Mouse (Mus musculus) liver, embryonic 11.5 days (tissue): Measurements from ENCODE around the gene Dock1. TPM values are rescaled to one million over a fixed set of nuclear protein-coding genes. Genes with fewer than 3 reads are reported as not detected.

Experiments
- ATAC-seq: fragments of 200-750 bp; cut with Nextera tagmentation; replicated peaks from 2 replicates; pipeline ENCODE4 v1.8.0; 2017; ENCODE audit warnings: moderate number of reproducible peaks, mild to moderate bottlenecking, moderate TSS enrichment, moderate library complexity; ENCODE audit not compliant: low FRiP score
- DNase-seq: peaks from one replicate; pipeline ENCODE4 v3.0.0-alpha.2; 2017; ENCODE audit warnings: low spot score
- H3K27ac ChIP-seq: fragments of 300-500 bp; sonication (generic); 2 replicates; pipeline ENCODE4 v1.5.1; 2014; ENCODE audit warnings: mild to moderate bottlenecking, low read depth, low read length, control low read depth
- H3K27me3 ChIP-seq: fragments of 300-500 bp; sonication (generic); replicated peaks from 2 replicates; pipeline ENCODE4 v1.6.1; 2014; ENCODE audit warnings: low read length, mixed read lengths; ENCODE audit not compliant: control insufficient read depth, insufficient read depth
- H3K36me3 ChIP-seq: fragments of 300-500 bp; sonication (generic); 2 replicates; pipeline ENCODE4 v1.6.1; 2014; ENCODE audit warnings: mild to moderate bottlenecking, low read length, moderate library complexity, mixed read lengths; ENCODE audit not compliant: control insufficient read depth, insufficient read depth
- H3K4me1 ChIP-seq: fragments of 300-500 bp; sonication (generic); replicated peaks from 2 replicates; pipeline ENCODE4 v1.6.1; 2014; ENCODE audit warnings: low read length, mixed read lengths; ENCODE audit not compliant: control insufficient read depth, insufficient read depth
- H3K4me2 ChIP-seq: fragments of 300-500 bp; sonication (generic); 2 replicates; pipeline ENCODE4 v1.6.1; 2014; ENCODE audit warnings: mild to moderate bottlenecking, control low read depth, moderate library complexity
- H3K4me3 ChIP-seq: fragments of 300-500 bp; sonication (generic); 2 replicates; pipeline ENCODE4 v1.5.1; 2014; ENCODE audit warnings: low read depth, low read length, control low read depth
- H3K9ac ChIP-seq: fragments of 300-500 bp; sonication (generic); 2 replicates; pipeline ENCODE4 v1.6.1; 2014; ENCODE audit warnings: low read depth, low read length, control low read depth
- H3K9me3 ChIP-seq: fragments of 300-500 bp; sonication (generic); 2 replicates; pipeline ENCODE4 v1.6.1; 2016; ENCODE audit warnings: low read length, inconsistent platforms, mixed read lengths; ENCODE audit not compliant: control insufficient read depth
- WGBS: fragments of 180-500 bp; shearing (Covaris S2); extraction: QIAGEN DNeasy Blood & Tissue Kit; methylation state at CpG from one replicate; pipeline ENCODE4 v1.1.7; 2014; 5-methylcytosine and 5-hydroxymethylcytosine counted together
- polyA plus RNA-seq: library from polyadenylated mRNA; unstranded; fragments of >200 nt; fragmentation: Nextera tagmentation; extraction: Ambion mirVana; gene quantifications from 2 replicates; pipeline ENCODE4 v1.2.1, GENCODE M21; 2014

The Dock1 gene
- polyA plus RNA-seq, 1 experiment from 2014 or later, result 15.9 TPM

DNA sequence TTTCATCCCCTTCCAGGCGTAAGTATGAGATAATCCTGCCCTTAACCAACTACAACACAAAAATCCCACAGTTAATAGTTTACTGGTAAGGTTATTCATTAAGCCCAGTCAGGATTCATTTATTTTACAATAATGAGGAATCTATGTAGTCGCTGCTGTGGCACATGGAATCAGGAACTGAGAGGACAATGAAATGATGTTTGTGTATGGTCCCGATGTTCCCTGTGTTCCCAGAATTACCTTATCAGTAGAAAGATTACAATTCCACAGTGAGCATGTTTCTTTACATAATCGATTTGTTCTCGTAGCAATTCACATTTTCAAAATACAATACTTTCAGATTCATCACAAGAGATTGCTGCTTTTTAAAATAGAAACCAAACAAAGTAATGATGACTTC is 83.0 kb downstream of the Dock1 start:
- no peak for DNase-seq
- H3K27me3 ChIP-seq, result no peaks in the 10 kb centered on the region
- no peaks in the 10 kb centered on the region for H3K9me3 ChIP-seq
- ATAC-seq, result no peak
- H3K4me2 ChIP-seq, result no peak overlapping the region
- peaks cover 4% of the 10 kb centered on the region; the same call in 1 of the 2 replicates for H3K36me3 ChIP-seq
- H3K27ac ChIP-seq, result no peak overlapping the region
- no peak overlapping the region for H3K4me3 ChIP-seq
- H3K9ac ChIP-seq, result no peak overlapping the region
- H3K4me1 ChIP-seq, result no peaks in the 10 kb centered on the region
- WGBS, result 65% methylated on average over 5 of the region's 5 CpGs

- H3K9me3 ChIP-seq, result no peaks in the 10 kb centered on the region
- 87% methylated on average over 7 of the region's 7 CpGs for WGBS
- no peak overlapping the region for H3K4me3 ChIP-seq
- peaks cover 4% of the 10 kb centered on the region; the same call in 1 of the 2 replicates for H3K36me3 ChIP-seq
- no peak overlapping the region for H3K9ac ChIP-seq
- no peak overlapping the region for H3K27ac ChIP-seq
- no peaks in the 10 kb centered on the region for H3K4me1 ChIP-seq
- ATAC-seq, result no peak
- no peak for DNase-seq
- no peak overlapping the region for H3K4me2 ChIP-seq
- H3K27me3 ChIP-seq, result no peaks in the 10 kb centered on the region
These were observed 87.2 kb downstream of the Dock1 start for GRCm38 (mm10) chr7:134757605-134758004.

- Histone ChIP-seq H3K9ac (no peak overlapping the region), H3K36me3 (peaks cover 7% of the 10 kb centered on the region), H3K27ac (no peak overlapping the region), H3K9me3 (no peaks in the 10 kb centered on the region), H3K4me2 (no peak overlapping the region), H3K4me3 (no peak overlapping the region), H3K4me1 (no peaks in the 10 kb centered on the region), H3K27me3 (no peaks in the 10 kb centered on the region)
- ATAC-seq (no peak), DNase-seq (no peak)
- 78% methylated on average over 4 of the region's 4 CpGs for WGBS
These were observed 91.3 kb downstream of the Dock1 start for GRCm38 (mm10) chr7:134761799-134762198.

GRCm38 (mm10) chr7:134765130-134765529 is 94.7 kb downstream of the Dock1 start:
- Histone ChIP-seq H3K9ac (no peak overlapping the region), H3K4me2 (no peak overlapping the region), H3K4me1 (no peaks in the 10 kb centered on the region), H3K36me3 (peaks cover 14% of the 10 kb centered on the region), H3K4me3 (no peak overlapping the region), H3K27me3 (no peaks in the 10 kb centered on the region), H3K9me3 (no peaks in the 10 kb centered on the region), H3K27ac (no peak overlapping the region)
- 76% methylated on average over 13 of the region's 13 CpGs for WGBS
- no peak for ATAC-seq
- no peak for DNase-seq

GRCm38 (mm10) chr7:134771314-134771713 is 100.9 kb downstream of the Dock1 start:
- DNase-seq (no peak), ATAC-seq (no peak)
- no peak overlapping the region for H3K9ac ChIP-seq
- H3K36me3 ChIP-seq, result peaks cover 13% of the 10 kb centered on the region; the same call in 1 of the 2 replicates
- no peaks in the 10 kb centered on the region for H3K27me3 ChIP-seq
- H3K9me3 ChIP-seq, result no peaks in the 10 kb centered on the region
- H3K27ac ChIP-seq, result no peak overlapping the region
- H3K4me2 ChIP-seq, result no peak overlapping the region
- H3K4me1 ChIP-seq, result no peaks in the 10 kb centered on the region
- no peak overlapping the region for H3K4me3 ChIP-seq
- WGBS, result 94% methylated on average over 9 of the region's 9 CpGs

- H3K9ac ChIP-seq, result no peak overlapping the region
- H3K27ac ChIP-seq, result no peak overlapping the region
- H3K9me3 ChIP-seq, result no peaks in the 10 kb centered on the region
- no peak for DNase-seq
- no peaks in the 10 kb centered on the region for H3K27me3 ChIP-seq
- WGBS, result 48% methylated on average over 7 of the region's 7 CpGs
- no peak for ATAC-seq
- no peak overlapping the region for H3K4me3 ChIP-seq
- no peaks in the 10 kb centered on the region for H3K4me1 ChIP-seq
- H3K4me2 ChIP-seq, result no peak overlapping the region
- peaks cover 11% of the 10 kb centered on the region; the same call in 1 of the 2 replicates for H3K36me3 ChIP-seq
These were observed 101.9 kb downstream of the Dock1 start for GRCm38 (mm10) chr7:134772363-134772762.

DNA sequence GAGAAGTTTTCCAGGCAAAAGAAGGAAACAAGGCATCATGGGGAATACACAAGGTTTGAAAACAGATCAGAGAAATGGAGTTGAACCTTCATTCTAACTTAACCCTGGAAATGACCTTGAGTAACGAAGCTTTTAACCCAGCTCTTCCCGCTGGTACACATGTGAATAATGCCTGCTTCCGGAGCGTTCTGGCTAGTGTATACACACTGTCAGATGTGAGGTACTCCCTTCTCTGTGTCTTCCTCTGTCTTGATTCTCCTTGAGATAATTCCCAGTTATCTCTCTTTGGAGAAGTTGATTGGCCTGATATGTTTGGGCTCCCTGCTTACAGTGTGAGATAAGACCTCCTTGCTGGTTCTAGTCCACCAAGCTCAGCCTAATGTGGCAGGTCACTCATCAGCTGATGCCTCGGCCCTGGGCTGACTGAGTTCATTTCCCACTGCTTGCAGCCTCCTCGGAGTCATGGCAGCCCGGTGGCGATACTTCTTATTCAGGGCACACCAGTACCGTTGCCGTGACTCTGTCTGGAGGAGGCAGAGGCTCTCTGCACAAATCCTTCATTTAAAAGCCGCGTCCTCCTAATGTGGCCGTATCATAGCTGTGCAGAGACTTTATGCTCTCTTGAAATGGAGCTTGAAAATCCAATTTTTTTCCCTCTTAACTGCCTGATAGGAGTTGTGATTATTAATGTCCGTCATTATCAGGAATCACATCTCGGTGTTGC is 102.6 kb downstream of the Dock1 start:
- no peak overlapping the region for H3K27ac ChIP-seq
- peaks cover 11% of the 10 kb centered on the region; the same call in 1 of the 2 replicates for H3K36me3 ChIP-seq
- H3K9ac ChIP-seq, result no peak overlapping the region
- no peak for DNase-seq
- no peak overlapping the region for H3K4me3 ChIP-seq
- H3K27me3 ChIP-seq, result no peaks in the 10 kb centered on the region
- H3K9me3 ChIP-seq, result no peaks in the 10 kb centered on the region
- no peak overlapping the region for H3K4me2 ChIP-seq
- no peak for ATAC-seq
- 86% methylated on average over 15 of the region's 15 CpGs for WGBS
- H3K4me1 ChIP-seq, result no peaks in the 10 kb centered on the region

DNA sequence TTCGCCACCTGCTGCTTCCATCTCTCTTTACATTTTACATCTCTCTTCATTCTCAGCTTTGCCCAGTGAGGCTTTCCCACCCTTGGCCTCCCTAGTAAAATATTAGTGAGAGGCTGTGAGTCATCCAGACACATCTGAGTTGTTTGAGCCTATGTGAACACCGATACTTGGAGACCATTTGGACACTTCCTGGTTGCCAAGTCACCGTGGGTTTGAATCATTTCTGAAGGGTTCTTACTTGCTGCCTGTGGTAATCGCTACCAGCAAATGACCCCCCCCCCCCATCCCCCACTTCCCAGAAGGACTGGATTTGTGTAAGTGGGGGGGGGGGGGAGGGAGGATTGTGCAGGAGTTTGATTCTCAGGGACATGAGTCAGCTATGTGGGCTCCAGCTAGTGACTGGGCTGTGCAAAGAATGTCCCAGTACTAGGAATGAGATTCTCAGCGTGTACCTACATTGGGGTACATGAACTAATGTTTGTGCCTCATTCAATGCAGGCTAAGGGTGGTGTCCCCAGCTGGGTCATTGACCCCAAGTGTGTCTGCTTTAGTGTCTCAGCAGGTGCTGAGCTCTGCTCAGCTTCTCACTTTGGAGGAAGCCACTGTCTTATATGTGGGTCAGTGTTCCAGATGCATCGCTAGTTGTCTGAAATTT is 103.4 kb downstream of the Dock1 start:
- Histone ChIP-seq H3K27me3 (no peaks in the 10 kb centered on the region), H3K4me1 (no peaks in the 10 kb centered on the region), H3K4me3 (no peak overlapping the region), H3K4me2 (no peak overlapping the region), H3K36me3 (peaks cover 11% of the 10 kb centered on the region; the same call in 1 of the 2 replicates), H3K9ac (no peak overlapping the region), H3K9me3 (no peaks in the 10 kb centered on the region), H3K27ac (no peak overlapping the region)
- DNase-seq (no peak), ATAC-seq (no peak)
- WGBS, result 73% methylated on average over 6 of the region's 6 CpGs
